ENCODE assay signal across 20 mouse cellular contexts in genomic region chr10:53728883-53729282, GRCm38 (mm10). TPM values are rescaled to one million over a fixed set of nuclear protein-coding genes. Genes with fewer than 3 reads are reported as not detected.
DNase-seq lines count a peak whose midpoint lies in the region; ATAC-seq and TF ChIP-seq lines count a peak whose summit lies in the region.
"Had no signal": no experiment of that assay in that cellular context is flagged by ENCODE, and none has a peak within 500 bp of the region (broad histone marks: within the 10 kb centered on the region; RNA-seq: fewer than 3 reads in every experiment).

No protein-coding gene starts in this region.

- no peak for ATAC-seq in embryonic facial prominence, embryonic 11.5 days (replicated peaks; ENCODE audit: insufficient number of reproducible peaks, low FRiP score, low TSS enrichment, low read depth)
- ATAC-seq in kidney, postnatal 0 days (replicated peaks; ENCODE audit: low FRiP score, low read depth): peak; percentile 42; the same call in 1 of the 2 replicates
- ATAC-seq in embryonic facial prominence, embryonic 15.5 days (ENCODE audit: insufficient number of reproducible peaks, low FRiP score, low TSS enrichment, low read depth): 0 out of 2 replicates have a peak, but pooled peaks have one; percentile 39
- no peak for ATAC-seq in CD4-positive, CD25-positive, alpha-beta regulatory T cell, adult 4 months
- ATAC-seq: forebrain, embryonic 15.5 days; hindbrain, postnatal 0 days had no signal

- no peak for TF ChIP-seq CTCF in kidney, postnatal 0 days (IDR thresholded peaks at IDR 0.05; ENCODE audit: low read depth)

- WGBS in embryonic facial prominence, embryonic 11.5 days: 35% methylated on average over 1 of the region's 1 CpGs
- WGBS in embryonic facial prominence, embryonic 10.5 days: 30% methylated on average over 1 of the region's 1 CpGs
- WGBS in kidney, postnatal 0 days: 47% methylated on average over 1 of the region's 1 CpGs
- 30% methylated on average over 1 of the region's 1 CpGs for WGBS in embryonic facial prominence, embryonic 15.5 days

- DNase-seq in embryonic facial prominence, embryonic 11.5 days (ENCODE audit: low spot score): peak; percentile 64
- DNase-seq in embryonic facial prominence, embryonic 10.5 days (ENCODE audit: low spot score): no peak
- DNase-seq in kidney, postnatal 0 days (ENCODE audit: low spot score): peak; percentile 55
- DNase-seq in kidney, adult 8-10 months: no peak
- DNase-seq in embryo, embryonic 10.5 days (ENCODE audit: low spot score): peak; percentile 47
- no peak for DNase-seq in spleen, adult 12 weeks (ENCODE audit: low spot score)
- DNase-seq: adrenal gland, adult 2 months; adrenal gland, postnatal 25 days; cerebellum, adult 2 months; cerebellum, postnatal 10 days; gastrocnemius, postnatal 36 days; heart, adult 11 months; heart, postnatal 14 days had no signal

- H3K4me1 ChIP-seq in embryonic facial prominence, embryonic 11.5 days (ENCODE audit: control insufficient read depth, insufficient read depth, low read length): no peaks in the 10 kb centered on the region
- H3K4me1 ChIP-seq in embryonic facial prominence, embryonic 10.5 days: peaks cover 12% of the 10 kb centered on the region
- H3K4me1 ChIP-seq in kidney, postnatal 0 days (replicated peaks; ENCODE audit: insufficient read depth, low read length): no peaks in the 10 kb centered on the region
- H3K4me1 ChIP-seq in embryonic facial prominence, embryonic 15.5 days: no peaks in the 10 kb centered on the region
- H3K4me1 ChIP-seq: forebrain, embryonic 15.5 days; heart, embryonic 10.5 days had no signal

- H3K9ac ChIP-seq in embryonic facial prominence, embryonic 11.5 days (replicated peaks; ENCODE audit: low read length): no peak overlapping the region
- H3K9ac ChIP-seq in kidney, postnatal 0 days (ENCODE audit: low read depth, low read length): no peak overlapping the region
- no peak overlapping the region for H3K9ac ChIP-seq in embryonic facial prominence, embryonic 15.5 days
- H3K9ac ChIP-seq: forebrain, embryonic 15.5 days; heart, embryonic 15.5 days; hindbrain, embryonic 13.5 days had no signal

- no peaks in the 10 kb centered on the region for H3K36me3 ChIP-seq in embryonic facial prominence, embryonic 11.5 days (replicated peaks; ENCODE audit: control insufficient read depth, insufficient read depth, low read depth, low read length)
- H3K36me3 ChIP-seq in embryonic facial prominence, embryonic 10.5 days (replicated peaks): no peaks in the 10 kb centered on the region
- no peaks in the 10 kb centered on the region for H3K36me3 ChIP-seq in kidney, postnatal 0 days (ENCODE audit: insufficient read depth, low read length)
- H3K36me3 ChIP-seq in embryonic facial prominence, embryonic 15.5 days: no peaks in the 10 kb centered on the region
- H3K36me3 ChIP-seq: forebrain, embryonic 15.5 days; heart, embryonic 10.5 days; heart, embryonic 15.5 days; hindbrain, embryonic 13.5 days had no signal

- no peaks in the 10 kb centered on the region for H3K27me3 ChIP-seq in embryonic facial prominence, embryonic 11.5 days (ENCODE audit: control insufficient read depth, insufficient read depth, low read length)
- no peaks in the 10 kb centered on the region for H3K27me3 ChIP-seq in embryonic facial prominence, embryonic 10.5 days (replicated peaks; ENCODE audit: low read depth, poor library complexity, severe bottlenecking)
- no peaks in the 10 kb centered on the region for H3K27me3 ChIP-seq in kidney, postnatal 0 days (ENCODE audit: insufficient read depth, low read length)
- no peaks in the 10 kb centered on the region for H3K27me3 ChIP-seq in embryonic facial prominence, embryonic 15.5 days
- H3K27me3 ChIP-seq: forebrain, embryonic 15.5 days; heart, embryonic 15.5 days; hindbrain, embryonic 13.5 days had no signal

- H3K9me3 ChIP-seq in embryonic facial prominence, embryonic 11.5 days (replicated peaks; ENCODE audit: control insufficient read depth, low read length): no peaks in the 10 kb centered on the region
- no peaks in the 10 kb centered on the region for H3K9me3 ChIP-seq in embryonic facial prominence, embryonic 10.5 days
- H3K9me3 ChIP-seq in kidney, postnatal 0 days (replicated peaks; ENCODE audit: low read length): no peaks in the 10 kb centered on the region
- H3K9me3 ChIP-seq in embryonic facial prominence, embryonic 15.5 days (replicated peaks): no peaks in the 10 kb centered on the region
- H3K9me3 ChIP-seq: forebrain, embryonic 15.5 days; heart, embryonic 10.5 days; heart, embryonic 15.5 days had no signal

- no peak overlapping the region for H3K4me3 ChIP-seq in embryonic facial prominence, embryonic 11.5 days (ENCODE audit: low read depth, low read length)
- no peak overlapping the region for H3K4me3 ChIP-seq in embryonic facial prominence, embryonic 10.5 days
- H3K4me3 ChIP-seq in kidney, postnatal 0 days (replicated peaks; ENCODE audit: low read depth, low read length): no peak overlapping the region
- no peak overlapping the region for H3K4me3 ChIP-seq in embryonic facial prominence, embryonic 15.5 days (replicated peaks)
- H3K4me3 ChIP-seq: forebrain, embryonic 15.5 days; heart, embryonic 10.5 days; heart, embryonic 15.5 days; hindbrain, embryonic 13.5 days had no signal

- H3K27ac ChIP-seq in embryonic facial prominence, embryonic 11.5 days (replicated peaks; ENCODE audit: low read depth, low read length): no peak overlapping the region
- H3K27ac ChIP-seq in embryonic facial prominence, embryonic 10.5 days (replicated peaks): no peak overlapping the region
- H3K27ac ChIP-seq in kidney, postnatal 0 days: no peak overlapping the region
- H3K27ac ChIP-seq in embryonic facial prominence, embryonic 15.5 days (replicated peaks): no peak overlapping the region
- H3K27ac ChIP-seq: forebrain, embryonic 15.5 days; heart, embryonic 10.5 days; heart, embryonic 15.5 days; hindbrain, embryonic 13.5 days; hindbrain, postnatal 0 days had no signal

- H3K4me2 ChIP-seq in embryonic facial prominence, embryonic 11.5 days (ENCODE audit: low read depth, low read length): no peak overlapping the region
- no peak overlapping the region for H3K4me2 ChIP-seq in kidney, postnatal 0 days (ENCODE audit: low read length)
- no peak overlapping the region for H3K4me2 ChIP-seq in embryonic facial prominence, embryonic 15.5 days (replicated peaks)
- H3K4me2 ChIP-seq: forebrain, embryonic 15.5 days; heart, embryonic 15.5 days; hindbrain, embryonic 13.5 days had no signal

RNA-seq across cellular contexts. Expression of gene Fam184a, which starts 22.0 kb away (rescaled TPM):
- polyA plus RNA-seq in embryonic facial prominence, embryonic 11.5 days (2014; fragmentation: Nextera tagmentation; extraction: Ambion mirVana): 5.0 and 5.7 TPM in 2 replicates
- 3.7 and 4.5 TPM in 2 replicates for polyA plus RNA-seq in embryonic facial prominence, embryonic 10.5 days (2016; fragmentation: Nextera tagmentation; extraction: Ambion mirVana)
- polyA plus RNA-seq in kidney, postnatal 0 days (2015; fragmentation: Nextera tagmentation; extraction: Ambion mirVana): 4.6 and 5.0 TPM in 2 replicates
- 5.3 and 5.5 TPM in 2 replicates for polyA plus RNA-seq in embryonic facial prominence, embryonic 15.5 days (2015; fragmentation: Nextera tagmentation; extraction: Ambion mirVana)
- polyA plus RNA-seq in CD4-positive, CD25-positive, alpha-beta regulatory T cell, adult 4 months (2017; shearing (Covaris generic)): not detected

Comparison
In these comparisons a context has a peak if more than half of its experiments do, and no peak if none do; other contexts are left out.
1. ATAC-seq: peak in kidney, postnatal 0 days (single experiment) and embryonic facial prominence, embryonic 15.5 days (single experiment); none in embryonic facial prominence, embryonic 11.5 days (single experiment) and CD4-positive, CD25-positive, alpha-beta regulatory T cell, adult 4 months (single experiment).
2. DNase-seq: peak in embryonic facial prominence, embryonic 11.5 days (single experiment), kidney, postnatal 0 days (single experiment) and embryo, embryonic 10.5 days (single experiment); none in embryonic facial prominence, embryonic 10.5 days (single experiment), kidney, adult 8-10 months (0 of 2) and spleen, adult 12 weeks (single experiment).